Mouse (Mus musculus) colon, adult 2 months (tissue): ENCODE data around the gene Snrpd3. TPM values are rescaled to one million over a fixed set of nuclear protein-coding genes. Genes with fewer than 3 reads are reported as not detected.

Source experiments
- polyA plus RNA-seq: library from polyadenylated mRNA; depleted of rRNA; stranded (reverse); fragments of >200 nt; gene quantifications from 2 replicates; pipeline ENCODE4 v1.2.3, GENCODE M21; 2012; rRNA removed

Gene Snrpd3
- 7.7 and 10.8 TPM in 2 replicates for polyA plus RNA-seq

GRCm38 (mm10) chr10:75517073-75517757, at the start of gene Snrpd3:
Gene Snrpd3, plus strand, starts transcription at chr10:75517551.

DNA sequence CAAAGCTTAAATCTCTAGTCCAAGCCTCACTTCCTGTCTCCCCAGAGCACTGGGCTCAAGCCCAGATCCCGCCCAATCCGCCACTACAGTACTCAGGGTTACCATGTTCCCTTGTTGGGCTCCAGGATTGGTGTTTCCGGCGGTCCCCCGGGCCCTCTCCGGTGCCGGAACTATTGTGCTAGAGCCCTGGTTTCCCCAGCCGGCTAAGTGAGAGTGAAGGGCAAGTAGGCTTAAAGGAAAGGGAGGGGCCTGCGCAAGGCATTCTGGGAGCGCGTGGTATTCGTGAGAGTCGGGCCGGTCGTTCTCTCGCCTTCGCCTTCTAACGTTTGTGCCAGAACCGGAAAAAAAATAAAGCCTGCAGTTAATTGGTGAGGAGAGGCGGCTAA, 400 bp downstream of the Snrpd3 start, which contains the start of gene Gucd1:
TSS of gene Gucd1 (minus strand) at position 215 of the 386 bp plus-strand sequence.

GRCm38 (mm10) chr10:75559676-75560548, 42.6 kb downstream of the Snrpd3 start, which contains the start of gene Lrrc75b:
Gene Lrrc75b, minus strand, starts transcription at chr10:75560330.

DNA sequence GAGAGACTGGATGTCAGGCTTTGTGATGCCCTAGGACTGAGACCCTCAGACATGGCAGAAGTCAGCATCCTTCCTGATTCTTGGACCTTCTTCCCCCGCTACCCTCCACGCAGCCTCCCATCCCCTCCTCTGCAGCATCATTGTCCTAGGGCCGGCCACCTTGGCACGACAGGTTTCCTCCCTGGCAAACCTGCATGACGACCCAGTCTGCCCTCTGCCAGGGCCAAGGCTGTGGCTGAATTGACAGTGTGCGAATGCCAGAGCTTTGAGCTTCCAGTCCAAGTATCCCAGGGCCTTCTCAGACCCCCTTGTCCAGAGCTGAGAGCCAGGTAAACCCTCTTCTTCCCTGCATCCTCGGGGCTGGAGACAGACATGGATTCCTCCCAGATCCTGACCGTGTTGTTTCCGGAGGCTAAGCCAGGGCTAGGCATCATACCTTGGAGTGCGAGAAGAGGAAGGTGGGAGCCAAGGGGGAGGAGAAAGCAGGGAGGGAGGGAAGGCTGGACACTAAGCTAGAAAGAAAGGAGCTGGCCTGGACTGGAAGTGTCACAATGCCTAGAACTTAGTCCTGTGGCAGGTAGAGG, 43.8 kb downstream of the Snrpd3 start, which contains the start of gene Ggt1:
TSS of gene Ggt1 (plus strand) at position 534 of the 584 bp plus-strand sequence.

Other genes starting within 250 kb of the Snrpd3 start
- gene Adora2a, start 200.7 kb upstream of the Snrpd3 start, polyA plus RNA-seq: 4.0 and 4.8 TPM in 2 replicates
- 1.6 and 3.1 TPM in 2 replicates for gene Upb1, start 116.4 kb upstream of the Snrpd3 start, polyA plus RNA-seq
- 159 and 161 TPM in 2 replicates for gene Gucd1, start 421 bp downstream of the Snrpd3 start, polyA plus RNA-seq
- gene Lrrc75b, start 42.8 kb downstream of the Snrpd3 start, polyA plus RNA-seq: 1.2 and 1.4 TPM in 2 replicates
- 9.3 and 16.5 TPM in 2 replicates for gene Ggt1, start 44.1 kb downstream of the Snrpd3 start, polyA plus RNA-seq
- gene Ggt5, start 71.8 kb downstream of the Snrpd3 start, polyA plus RNA-seq: 35.7 and 37.0 TPM in 2 replicates
- 22.0 and 27.3 TPM in 2 replicates for gene Susd2, start 126.5 kb downstream of the Snrpd3 start, polyA plus RNA-seq
- 35.2 and 40.9 TPM in 2 replicates for gene Cabin1, start 246.8 kb downstream of the Snrpd3 start, polyA plus RNA-seq